Mouse (Mus musculus) lung, postnatal 25 days (tissue): Measurements from ENCODE around the gene Cyp4v3.
"Not testable (repeated sequence)": the region's sequence is repeated elsewhere in the genome, so short reads cannot be mapped to it uniquely, and the experiment has no call there.

Experiments
- DNase-seq: peaks from one replicate; pipeline ENCODE4 v3.0.0; 2022; ENCODE audit warnings: low spot score

Gene Cyp4v3

GRCm38 (mm10) chr8:45332685-45333409 lies at the start of gene Cyp4v3:
Gene Cyp4v3, minus strand, starts transcription at chr8:45333216.
- DNase-seq: peak; percentile 82

- no peak for DNase-seq
These were observed 48.9 kb upstream of the Cyp4v3 start, which contains the start of gene Fam149a for GRCm38 (mm10) chr8:45381963-45382347. Gene Fam149a, minus strand, starts transcription at chr8:45382291.

- no peak for DNase-seq
These were observed 48.3 kb upstream of the Cyp4v3 start for GRCm38 (mm10) chr8:45381075-45381962.

- no peak for DNase-seq
These were observed 47.6 kb upstream of the Cyp4v3 start for GRCm38 (mm10) chr8:45380598-45380997.

GRCm38 (mm10) chr8:45374071-45374470 lies 41.1 kb upstream of the Cyp4v3 start:
- no peak for DNase-seq

GRCm38 (mm10) chr8:45367154-45367553 lies 34.1 kb upstream of the Cyp4v3 start:
- no peak for DNase-seq

GRCm38 (mm10) chr8:45363220-45363619 lies 30.2 kb upstream of the Cyp4v3 start:
- DNase-seq: no peak

- no peak for DNase-seq
These were observed 29.3 kb upstream of the Cyp4v3 start for GRCm38 (mm10) chr8:45362323-45362722.

GRCm38 (mm10) chr8:45359091-45359605 lies 26.1 kb upstream of the Cyp4v3 start:
- no peak for DNase-seq

GRCm38 (mm10) chr8:45358132-45358918 lies 25.3 kb upstream of the Cyp4v3 start:
- no peak for DNase-seq

- DNase-seq: no peak
These were observed 22.8 kb upstream of the Cyp4v3 start for GRCm38 (mm10) chr8:45355809-45356208.

GRCm38 (mm10) chr8:45345031-45345430 lies 12.0 kb upstream of the Cyp4v3 start:
- peak; percentile 62 for DNase-seq

GRCm38 (mm10) chr8:45344298-45344697 lies 11.3 kb upstream of the Cyp4v3 start:
- DNase-seq: no peak

- no peak for DNase-seq
These were observed 8.9 kb upstream of the Cyp4v3 start for GRCm38 (mm10) chr8:45341630-45342628.

GRCm38 (mm10) chr8:45333493-45333892 lies 477 bp upstream of the Cyp4v3 start:
- DNase-seq: peak; percentile 38

- DNase-seq: no peak
These were observed 2.2 kb downstream of the Cyp4v3 start for GRCm38 (mm10) chr8:45330856-45331255.

GRCm38 (mm10) chr8:45329206-45329980 lies 3.6 kb downstream of the Cyp4v3 start:
- DNase-seq: peak; percentile 52

- not testable (repeated sequence) for DNase-seq
These were observed 5.9 kb downstream of the Cyp4v3 start for GRCm38 (mm10) chr8:45327076-45327475.

- no peak for DNase-seq
These were observed 8.9 kb downstream of the Cyp4v3 start for GRCm38 (mm10) chr8:45324151-45324550.

- DNase-seq: no peak
These were observed 11.7 kb downstream of the Cyp4v3 start for GRCm38 (mm10) chr8:45321365-45321764.
